Mouse (Mus musculus) myocyte (in vitro differentiated cells): ENCODE measurements around the gene Otop3.

Experiments
- CEBPB ChIP-seq: IDR thresholded peaks from 2 replicates; pipeline ENCODE4 v1.6.1; 2011; ENCODE audit warnings: mild to moderate bottlenecking, moderate library complexity; ENCODE audit not compliant: poor library complexity, insufficient read depth, severe bottlenecking
- E2F4 ChIP-seq: IDR thresholded peaks from one replicate; pipeline ENCODE4 v1.6.1; 2011; ENCODE audit warnings: mild to moderate bottlenecking, control low read depth, moderate library complexity; ENCODE audit not compliant: insufficient read depth
- MAX ChIP-seq: IDR thresholded peaks from one replicate; pipeline ENCODE4 v1.6.1; 2011; ENCODE audit warnings: low read depth, mild to moderate bottlenecking, control low read depth
- MYOG ChIP-seq, 3 experiments: IDR thresholded peaks; one replicate each; pipeline ENCODE4 v1.6.1; 2011; ENCODE audit warnings: control low read depth in 2 of 3, low read depth in 2 of 3, mild to moderate bottlenecking in 2 of 3; ENCODE audit not compliant: insufficient read length in 2 of 3, control insufficient read depth in 1 of 3, insufficient read depth in 1 of 3
- POLR2A ChIP-seq: IDR thresholded peaks from one replicate; pipeline ENCODE4 v1.6.1; 2011; ENCODE audit warnings: low read depth, mild to moderate bottlenecking, control low read depth, moderate library complexity; ENCODE audit not compliant: insufficient read length
- POLR2AphosphoS2 ChIP-seq: IDR thresholded peaks from one replicate; pipeline ENCODE4 v1.6.1; 2011; ENCODE audit warnings: low read depth, control low read depth; ENCODE audit not compliant: insufficient read length
- TCF12 ChIP-seq: IDR thresholded peaks from one replicate; pipeline ENCODE4 v1.6.1; 2011; ENCODE audit warnings: mild to moderate bottlenecking, control low read depth; ENCODE audit not compliant: poor library complexity, insufficient read depth, severe bottlenecking
- TCF3 ChIP-seq: IDR thresholded peaks from one replicate; pipeline ENCODE4 v1.6.1; 2011; ENCODE audit warnings: low read depth, control low read depth; ENCODE audit not compliant: insufficient read length
- USF1 ChIP-seq: IDR thresholded peaks from one replicate; pipeline ENCODE4 v1.6.1; 2011; ENCODE audit warnings: low read depth, mild to moderate bottlenecking, control low read depth, moderate library complexity

- TF ChIP-seq USF1 (no peak), E2F4 (no peak), POLR2A (no peak), MAX (no peak), TCF3 (no peak), CEBPB (no peak), POLR2AphosphoS2 (no peak), MYOG (IDR thresholded peaks at IDR 0.05; ENCODE audit: control insufficient read depth in 1 of 3, insufficient read depth in 1 of 3, insufficient read length in 2 of 3, low read depth in 2 of 3) (no peak), TCF12 (no peak)
Observed at GRCm38 (mm10) chr11:115370368-115370767, 35.8 kb downstream of the Otop3 start.
